In the genomic region with DNA sequence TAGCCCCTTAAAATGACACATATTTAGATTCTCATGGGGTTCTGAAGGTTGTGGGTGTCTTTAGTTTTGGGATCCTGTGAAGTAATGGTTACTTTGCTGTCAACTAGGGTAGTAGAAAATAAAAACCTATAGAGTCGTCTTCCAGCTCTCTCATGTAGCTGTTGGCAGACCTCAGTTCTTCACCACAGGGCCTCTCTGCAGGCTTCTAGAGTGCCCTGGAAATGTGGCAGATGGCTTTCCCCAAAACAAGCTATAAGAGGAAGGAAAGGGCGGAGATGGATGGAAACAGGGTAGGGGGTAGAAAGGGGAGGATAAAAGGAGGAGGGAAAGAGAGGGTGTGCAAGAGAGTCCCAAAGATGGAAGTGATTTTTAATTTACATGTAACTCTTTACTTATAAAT, we compare ENCODE assay signal across 10 mouse cellular contexts.
"Had no signal": no experiment of that assay in that cellular context is flagged by ENCODE, and none has a peak within 500 bp of the region (broad histone marks: within the 10 kb centered on the region; RNA-seq: fewer than 3 reads in every experiment).

No protein-coding gene starts in this region.

- H3K4me3 ChIP-seq: kidney, embryonic 15.5 days; limb, embryonic 15.5 days; liver, embryonic 13.5 days; midbrain, embryonic 12.5 days had no signal

- H3K36me3 ChIP-seq: kidney, embryonic 15.5 days; limb, embryonic 15.5 days; liver, embryonic 13.5 days; midbrain, embryonic 12.5 days had no signal

- H3K9me3 ChIP-seq: limb, embryonic 15.5 days; midbrain, embryonic 12.5 days had no signal

- H3K27me3 ChIP-seq: kidney, embryonic 15.5 days; limb, embryonic 15.5 days; liver, embryonic 13.5 days; midbrain, embryonic 12.5 days had no signal

- H3K4me2 ChIP-seq: kidney, embryonic 15.5 days; limb, embryonic 15.5 days; liver, embryonic 13.5 days; midbrain, embryonic 12.5 days had no signal

- H3K27ac ChIP-seq: kidney, embryonic 15.5 days; limb, embryonic 15.5 days; liver, embryonic 13.5 days; midbrain, embryonic 12.5 days had no signal

- DNase-seq: kidney, postnatal 14 days; liver, embryonic 13.5 days; lung, adult 18-20 months; right cerebral cortex, adult 18-20 months; right cerebral cortex, postnatal 25 days; thymus, adult 18-20 months; thymus, postnatal 14 days had no signal

- H3K9ac ChIP-seq: kidney, embryonic 15.5 days; limb, embryonic 15.5 days; liver, embryonic 13.5 days; midbrain, embryonic 12.5 days had no signal

- H3K4me1 ChIP-seq: kidney, embryonic 15.5 days; limb, embryonic 15.5 days; liver, embryonic 13.5 days had no signal
